Mouse (Mus musculus) retina, postnatal 1 day (tissue): ENCODE measurements around the gene Atp5d.
"Not testable (repeated sequence)": the region's sequence is repeated elsewhere in the genome, so short reads cannot be mapped to it uniquely, and the experiment has no call there.

Experiments
- DNase-seq: peaks from one replicate; pipeline ENCODE4 v3.0.0-alpha.2; 2012

Atp5d gene

GRCm38 (mm10) chr10:80155277-80155676 is 16.8 kb downstream of the Atp5d start:
- no peak for DNase-seq

GRCm38 (mm10) chr10:80156002-80156751 is 17.7 kb downstream of the Atp5d start:
- DNase-seq: no peak

GRCm38 (mm10) chr10:80156752-80157053 is 18.3 kb downstream of the Atp5d start:
- no peak for DNase-seq

- DNase-seq: no peak
Observed at GRCm38 (mm10) chr10:80157141-80157929, 18.9 kb downstream of the Atp5d start.

- DNase-seq: peak; percentile 50
Observed at GRCm38 (mm10) chr10:80158307-80158986, 20.0 kb downstream of the Atp5d start.

GRCm38 (mm10) chr10:80159021-80159560 is 20.7 kb downstream of the Atp5d start:
- DNase-seq: no peak

GRCm38 (mm10) chr10:80159561-80160454 is 21.4 kb downstream of the Atp5d start:
- peak; percentile 99 for DNase-seq

GRCm38 (mm10) chr10:80160455-80161371 is 22.3 kb downstream of the Atp5d start:
- peak; percentile 89 for DNase-seq

GRCm38 (mm10) chr10:80161522-80162242 is 23.2 kb downstream of the Atp5d start:
- peak; percentile 69 for DNase-seq

- no peak for DNase-seq
Observed at GRCm38 (mm10) chr10:80162243-80162608, 23.8 kb downstream of the Atp5d start.

- no peak for DNase-seq
Observed at GRCm38 (mm10) chr10:80162716-80163299, 24.4 kb downstream of the Atp5d start.

- DNase-seq: no peak
Observed at GRCm38 (mm10) chr10:80163721-80164120, 25.3 kb downstream of the Atp5d start.

- no peak for DNase-seq
Observed at GRCm38 (mm10) chr10:80164161-80164997, 25.9 kb downstream of the Atp5d start.

GRCm38 (mm10) chr10:80164998-80165344 is 26.5 kb downstream of the Atp5d start:
- peak; percentile 97 for DNase-seq

GRCm38 (mm10) chr10:80165392-80166128 is 27.1 kb downstream of the Atp5d start, which contains the start of gene Cirbp:
Cirbp (plus strand) TSS chr10:80165985.
- peak; percentile 83 for DNase-seq

- not testable (repeated sequence) for DNase-seq
Observed at GRCm38 (mm10) chr10:80166136-80166535, 27.7 kb downstream of the Atp5d start.

- DNase-seq: peak; percentile 100
Observed at GRCm38 (mm10) chr10:80167460-80168037, 29.1 kb downstream of the Atp5d start.

- peak; percentile 95 for DNase-seq
Observed at GRCm38 (mm10) chr10:80168038-80168661, 29.7 kb downstream of the Atp5d start.
